Mouse (Mus musculus) kidney, adult 2 months (tissue): ENCODE measurements around the gene Mttp. TPM values are rescaled to one million over a fixed set of nuclear protein-coding genes. Genes with fewer than 3 reads are reported as not detected.

Experiments used
- DNase-seq: peaks from one replicate; pipeline ENCODE4 v3.0.0; 2021
- H3K27ac ChIP-seq: fragments of 200-500 bp; 2 replicates; pipeline ENCODE4 v1.5.1; 2012; ENCODE audit warnings: low read depth, low read length, control low read depth, inconsistent platforms; ENCODE audit not compliant: insufficient read depth
- H3K27me3 ChIP-seq: fragments of 200-500 bp; replicated peaks from 2 replicates; pipeline ENCODE4 v1.6.1; 2012; ENCODE audit warnings: mild to moderate bottlenecking, moderate library complexity, low read length, inconsistent platforms; ENCODE audit not compliant: control insufficient read depth, insufficient read depth
- H3K36me3 ChIP-seq: fragments of 200-500 bp; 2 replicates; pipeline ENCODE4 v1.6.1; 2012; ENCODE audit warnings: mild to moderate bottlenecking, moderate library complexity, low read length, inconsistent platforms; ENCODE audit not compliant: control insufficient read depth, insufficient read depth
- H3K4me1 ChIP-seq: fragments of 200-500 bp; 2 replicates; pipeline ENCODE4 v1.6.1; 2011; ENCODE audit warnings: low read length; ENCODE audit not compliant: control insufficient read depth, insufficient read depth
- H3K4me3 ChIP-seq: fragments of 200-500 bp; 2 replicates; pipeline ENCODE4 v1.5.1; 2011; ENCODE audit warnings: mild to moderate bottlenecking, low read depth, low read length, control low read depth; ENCODE audit not compliant: insufficient read depth
- CTCF ChIP-seq: fragments of 200-500 bp; conservative IDR thresholded peaks from 2 replicates; pipeline ENCODE4 v1.5.1; 2011; ENCODE audit warnings: low read depth, mild to moderate bottlenecking, control low read depth, low read length, moderate library complexity, mixed read lengths; ENCODE audit not compliant: insufficient read depth, insufficient read length
- POLR2A ChIP-seq: fragments of 200-500 bp; IDR thresholded peaks from one replicate; pipeline ENCODE4 v1.6.1; 2011; ENCODE audit warnings: low read depth, low read length, control low read depth
- WGBS: fragments of 180-500 bp; shearing (Covaris S2); methylation state at CpG from one replicate; pipeline ENCODE4 v1.1.7; 2018; 5-methylcytosine and 5-hydroxymethylcytosine counted together
- polyA plus RNA-seq: library from polyadenylated mRNA; depleted of rRNA; stranded (reverse); fragments of >200 nt; gene quantifications from 2 replicates; pipeline ENCODE4 v1.2.3, GENCODE M21; 2012

The Mttp gene
- polyA plus RNA-seq, 1 experiment = 6.9 TPM

- H3K36me3 ChIP-seq = no peaks in the 10 kb centered on the region
- H3K4me3 ChIP-seq = no peak overlapping the region
- H3K4me1 ChIP-seq = no peaks in the 10 kb centered on the region
- DNase-seq = no peak
- no peaks in the 10 kb centered on the region for H3K27me3 ChIP-seq
- H3K27ac ChIP-seq = no peak overlapping the region
- 71% methylated on average over 6 of the region's 6 CpGs for WGBS
- TF ChIP-seq POLR2A (no peak), CTCF (no peak)
Measured at GRCm38 (mm10) chr3:138175551-138175950, 30.8 kb upstream of the Mttp start.

GRCm38 (mm10) chr3:138173291-138173690 lies 28.5 kb upstream of the Mttp start:
- Histone ChIP-seq H3K27ac (no peak overlapping the region), H3K36me3 (no peaks in the 10 kb centered on the region), H3K4me3 (no peak overlapping the region), H3K4me1 (no peaks in the 10 kb centered on the region), H3K27me3 (no peaks in the 10 kb centered on the region)
- no peak for TF ChIP-seq POLR2A
- 80% methylated on average over 10 of the region's 10 CpGs for WGBS
- DNase-seq = peak; percentile 3

GRCm38 (mm10) chr3:138162553-138163183 lies 17.9 kb upstream of the Mttp start:
- WGBS = 65% methylated on average over 4 of the region's 4 CpGs
- no peaks in the 10 kb centered on the region for H3K36me3 ChIP-seq
- no peak for DNase-seq
- TF ChIP-seq CTCF (no peak), POLR2A (no peak)
- H3K4me1 ChIP-seq = no peaks in the 10 kb centered on the region
- no peak overlapping the region for H3K4me3 ChIP-seq
- H3K27ac ChIP-seq = no peak overlapping the region
- no peaks in the 10 kb centered on the region; the same call in 1 of the 2 replicates for H3K27me3 ChIP-seq

GRCm38 (mm10) chr3:138161623-138162022 lies 16.9 kb upstream of the Mttp start:
- H3K27me3 ChIP-seq = no peaks in the 10 kb centered on the region; the same call in 1 of the 2 replicates
- no peak for DNase-seq
- WGBS = 74% methylated on average over 10 of the region's 10 CpGs
- no peaks in the 10 kb centered on the region for H3K4me1 ChIP-seq
- H3K27ac ChIP-seq = no peak overlapping the region
- H3K36me3 ChIP-seq = no peaks in the 10 kb centered on the region
- TF ChIP-seq POLR2A = no peak
- TF ChIP-seq CTCF = no peak
- no peak overlapping the region for H3K4me3 ChIP-seq

GRCm38 (mm10) chr3:138156651-138157050 lies 11.9 kb upstream of the Mttp start:
- 65% methylated on average over 10 of the region's 10 CpGs for WGBS
- no peak overlapping the region for H3K27ac ChIP-seq
- TF ChIP-seq POLR2A = no peak
- no peak for TF ChIP-seq CTCF
- H3K27me3 ChIP-seq = no peaks in the 10 kb centered on the region
- no peaks in the 10 kb centered on the region for H3K36me3 ChIP-seq
- no peaks in the 10 kb centered on the region for H3K4me1 ChIP-seq
- no peak for DNase-seq
- no peak overlapping the region for H3K4me3 ChIP-seq

GRCm38 (mm10) chr3:138155062-138155461 lies 10.3 kb upstream of the Mttp start:
- H3K27ac ChIP-seq = no peak overlapping the region
- no peaks in the 10 kb centered on the region for H3K27me3 ChIP-seq
- WGBS = 95% methylated on average over 4 of the region's 4 CpGs
- H3K36me3 ChIP-seq = no peaks in the 10 kb centered on the region
- TF ChIP-seq POLR2A (no peak), CTCF (no peak)
- H3K4me3 ChIP-seq = no peak overlapping the region
- no peak for DNase-seq
- H3K4me1 ChIP-seq = no peaks in the 10 kb centered on the region

- Histone ChIP-seq H3K4me3 (no peak overlapping the region), H3K27ac (no peak overlapping the region), H3K27me3 (no peaks in the 10 kb centered on the region), H3K4me1 (no peaks in the 10 kb centered on the region), H3K36me3 (no peaks in the 10 kb centered on the region)
- WGBS = 95% methylated on average over 2 of the region's 2 CpGs
- TF ChIP-seq POLR2A = no peak
- TF ChIP-seq CTCF = no peak
- DNase-seq = no peak
Measured at GRCm38 (mm10) chr3:138148811-138149210, 4.0 kb upstream of the Mttp start.
